ENCODE assay signal across 22 mouse cellular contexts in genomic region chr6:28613441-28613840, GRCm38 (mm10).
"Had no signal": no experiment of that assay in that cellular context is flagged by ENCODE, and none has a peak within 500 bp of the region (broad histone marks: within the 10 kb centered on the region; RNA-seq: fewer than 3 reads in every experiment).

No protein-coding gene starts in this region.

- H3K4me3 ChIP-seq: kidney, embryonic 15.5 days; limb, embryonic 12.5 days; limb, embryonic 15.5 days; megakaryocyte, embryonic 14.5 days; midbrain, embryonic 10.5 days; neural tube, embryonic 12.5 days; neural tube, embryonic 15.5 days; stomach, embryonic 15.5 days had no signal

- H3K9ac ChIP-seq: kidney, embryonic 15.5 days; limb, embryonic 12.5 days; limb, embryonic 15.5 days; liver, embryonic 14.5 days; liver, postnatal 0 days; lung, embryonic 14.5 days; neural tube, embryonic 12.5 days; neural tube, embryonic 15.5 days; stomach, embryonic 15.5 days had no signal

- H3K9me3 ChIP-seq: kidney, embryonic 15.5 days; limb, embryonic 12.5 days; limb, embryonic 15.5 days; megakaryocyte, embryonic 14.5 days; midbrain, embryonic 10.5 days; neural tube, embryonic 12.5 days; neural tube, embryonic 15.5 days; stomach, embryonic 15.5 days had no signal

- H3K4me2 ChIP-seq: kidney, embryonic 15.5 days; limb, embryonic 12.5 days; limb, embryonic 15.5 days; liver, embryonic 11.5 days; lung, embryonic 14.5 days; neural tube, embryonic 12.5 days; neural tube, embryonic 15.5 days; stomach, embryonic 15.5 days had no signal

- H3K36me3 ChIP-seq: kidney, embryonic 15.5 days; limb, embryonic 12.5 days; limb, embryonic 15.5 days; midbrain, embryonic 10.5 days; neural tube, embryonic 12.5 days; neural tube, embryonic 15.5 days; stomach, embryonic 15.5 days had no signal

- H3K27me3 ChIP-seq: kidney, embryonic 15.5 days; limb, embryonic 12.5 days; limb, embryonic 15.5 days; megakaryocyte, embryonic 14.5 days; neural tube, embryonic 12.5 days; neural tube, embryonic 15.5 days; stomach, embryonic 15.5 days had no signal

- H3K27ac ChIP-seq: kidney, embryonic 15.5 days; limb, embryonic 12.5 days; limb, embryonic 15.5 days; liver, embryonic 14.5 days; midbrain, embryonic 10.5 days; neural tube, embryonic 12.5 days; neural tube, embryonic 15.5 days; stomach, embryonic 15.5 days had no signal

- DNase-seq: kidney, postnatal 14 days; kidney, postnatal 4 days; left cerebral cortex, postnatal 4 days; liver, postnatal 0 days; midbrain, embryonic 14.5 days; retina, postnatal 1 day; right cerebral cortex, postnatal 25 days; spleen, adult 18-20 months; thymus, adult 18-20 months; thymus, postnatal 36 days had no signal

- ATAC-seq: liver, postnatal 0 days; lung, postnatal 0 days had no signal
